Mouse (Mus musculus): ENCODE measurements around the gene Syn3. TPM values are rescaled to one million over a fixed set of nuclear protein-coding genes. Genes with fewer than 3 reads are reported as not detected.

Gene Syn3
- polyA plus RNA-seq, 1 experiment from 2014 or later, result 1.3 TPM

GRCm38 (mm10) chr10:86416806-86417205, 81.9 kb downstream of the Syn3 start:
- Histone ChIP-seq H3K36me3 (ENCODE audit: control insufficient read depth, insufficient read depth, low read length) (no peaks in the 10 kb centered on the region), H3K27me3 (ENCODE audit: control insufficient read depth, insufficient read depth, low read length) (no peaks in the 10 kb centered on the region), H3K4me3 (ENCODE audit: low read depth, low read length) (no peak overlapping the region), H3K4me1 (replicated peaks; ENCODE audit: control insufficient read depth, insufficient read depth) (no peaks in the 10 kb centered on the region), H3K27ac (replicated peaks) (no peak overlapping the region), H3K9me3 (ENCODE audit: control insufficient read depth, low read length) (no peaks in the 10 kb centered on the region), H3K4me2 (replicated peaks; ENCODE audit: low read depth) (no peak overlapping the region), H3K9ac (ENCODE audit: low read length) (no peak overlapping the region)
- DNase-seq (ENCODE audit: low spot score) (no peak), ATAC-seq (ENCODE audit: low FRiP score, low TSS enrichment) (no peak)
- 67% methylated on average over 8 of the region's 8 CpGs for WGBS
- TF ChIP-seq EP300 (optimal IDR thresholded peaks at IDR 0.05), result no peak
- no peak for TF ChIP-seq CTCF (IDR thresholded peaks at IDR 0.05; ENCODE audit: low read depth)

- 84% methylated on average over 6 of the region's 6 CpGs for WGBS
- TF ChIP-seq CTCF (IDR thresholded peaks at IDR 0.05; ENCODE audit: low read depth) (no peak), EP300 (optimal IDR thresholded peaks at IDR 0.05) (no peak)
- no peak overlapping the region for H3K9ac ChIP-seq (ENCODE audit: low read length)
- no peak overlapping the region for H3K4me2 ChIP-seq (replicated peaks; ENCODE audit: low read depth)
- no peaks in the 10 kb centered on the region for H3K9me3 ChIP-seq (ENCODE audit: control insufficient read depth, low read length)
- H3K4me3 ChIP-seq (ENCODE audit: low read depth, low read length), result no peak overlapping the region
- ATAC-seq (ENCODE audit: low FRiP score, low TSS enrichment), result no peak
- DNase-seq (ENCODE audit: low spot score), result no peak
- no peaks in the 10 kb centered on the region for H3K4me1 ChIP-seq (replicated peaks; ENCODE audit: control insufficient read depth, insufficient read depth)
- no peaks in the 10 kb centered on the region for H3K27me3 ChIP-seq (ENCODE audit: control insufficient read depth, insufficient read depth, low read length)
- H3K27ac ChIP-seq (replicated peaks), result no peak overlapping the region
- H3K36me3 ChIP-seq (ENCODE audit: control insufficient read depth, insufficient read depth, low read length), result no peaks in the 10 kb centered on the region
Measured at GRCm38 (mm10) chr10:86410868-86411267, 87.8 kb downstream of the Syn3 start.

- H3K36me3 ChIP-seq (ENCODE audit: control insufficient read depth, insufficient read depth, low read length), result no peaks in the 10 kb centered on the region
- H3K4me3 ChIP-seq (ENCODE audit: low read depth, low read length), result no peak overlapping the region
- H3K9ac ChIP-seq (ENCODE audit: low read length), result no peak overlapping the region
- H3K9me3 ChIP-seq (ENCODE audit: control insufficient read depth, low read length), result no peaks in the 10 kb centered on the region
- H3K27ac ChIP-seq (replicated peaks), result no peak overlapping the region
- no peaks in the 10 kb centered on the region for H3K27me3 ChIP-seq (ENCODE audit: control insufficient read depth, insufficient read depth, low read length)
- no peak for DNase-seq (ENCODE audit: low spot score)
- no peak overlapping the region for H3K4me2 ChIP-seq (replicated peaks; ENCODE audit: low read depth)
- WGBS, result 50% methylated on average over 4 of the region's 4 CpGs
- ATAC-seq (ENCODE audit: low FRiP score, low TSS enrichment), result no peak
- no peak for TF ChIP-seq EP300 (optimal IDR thresholded peaks at IDR 0.05)
- TF ChIP-seq CTCF (IDR thresholded peaks at IDR 0.05; ENCODE audit: low read depth), result no peak
- H3K4me1 ChIP-seq (replicated peaks; ENCODE audit: control insufficient read depth, insufficient read depth), result no peaks in the 10 kb centered on the region
Measured at GRCm38 (mm10) chr10:86406952-86407351, 91.7 kb downstream of the Syn3 start.

- Histone ChIP-seq H3K9me3 (ENCODE audit: control insufficient read depth, low read length) (no peaks in the 10 kb centered on the region), H3K27ac (replicated peaks) (no peak overlapping the region), H3K27me3 (ENCODE audit: control insufficient read depth, insufficient read depth, low read length) (no peaks in the 10 kb centered on the region), H3K9ac (ENCODE audit: low read length) (no peak overlapping the region), H3K4me2 (replicated peaks; ENCODE audit: low read depth) (no peak overlapping the region), H3K4me3 (ENCODE audit: low read depth, low read length) (no peak overlapping the region), H3K4me1 (replicated peaks; ENCODE audit: control insufficient read depth, insufficient read depth) (no peaks in the 10 kb centered on the region), H3K36me3 (ENCODE audit: control insufficient read depth, insufficient read depth, low read length) (no peaks in the 10 kb centered on the region)
- TF ChIP-seq CTCF (IDR thresholded peaks at IDR 0.05; ENCODE audit: low read depth), result no peak
- TF ChIP-seq EP300 (optimal IDR thresholded peaks at IDR 0.05), result no peak
- ATAC-seq (ENCODE audit: low FRiP score, low TSS enrichment) (no peak), DNase-seq (ENCODE audit: low spot score) (no peak)
- 74% methylated on average over 2 of the region's 2 CpGs for WGBS
Measured at GRCm38 (mm10) chr10:86398347-86398720, 100.4 kb downstream of the Syn3 start.

DNA sequence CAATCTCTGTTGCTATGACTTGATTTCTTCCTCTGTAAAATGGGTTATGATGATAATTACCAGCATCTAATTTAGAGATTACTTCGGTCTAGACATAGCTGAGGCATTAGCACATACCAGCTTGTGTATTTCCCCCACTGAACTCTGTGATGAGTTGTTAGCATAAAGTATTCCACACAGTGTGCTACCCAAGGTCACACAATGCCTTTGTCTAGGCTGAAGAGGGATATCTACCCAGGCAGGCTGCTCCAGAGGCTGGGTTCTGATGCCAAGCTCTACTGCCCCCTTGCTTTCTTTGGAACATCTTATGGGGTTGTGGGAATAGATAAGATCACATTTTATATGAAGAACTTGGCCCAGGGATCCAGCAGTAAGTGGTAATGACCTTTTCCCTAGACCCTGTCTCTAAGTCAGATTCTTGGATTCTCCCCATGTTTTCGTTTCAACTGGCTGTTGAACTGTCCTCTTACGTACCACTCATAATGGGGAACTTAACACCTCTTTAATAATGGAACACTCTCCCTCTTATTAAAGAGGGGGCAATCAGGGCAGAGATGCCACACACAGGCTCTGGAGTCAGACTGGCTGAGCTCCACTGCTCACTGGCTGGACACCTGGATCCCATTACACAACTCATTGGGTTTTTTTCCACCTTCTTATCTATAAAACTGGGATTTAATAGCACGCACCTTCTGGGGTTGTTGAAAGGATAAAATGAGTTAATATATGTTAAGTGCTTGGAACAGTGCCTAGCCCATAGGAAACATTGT, 100.9 kb downstream of the Syn3 start:
- Histone ChIP-seq H3K4me1 (replicated peaks; ENCODE audit: control insufficient read depth, insufficient read depth) (no peaks in the 10 kb centered on the region), H3K4me2 (replicated peaks; ENCODE audit: low read depth) (no peak overlapping the region), H3K36me3 (ENCODE audit: control insufficient read depth, insufficient read depth, low read length) (no peaks in the 10 kb centered on the region), H3K27me3 (ENCODE audit: control insufficient read depth, insufficient read depth, low read length) (no peaks in the 10 kb centered on the region), H3K4me3 (ENCODE audit: low read depth, low read length) (no peak overlapping the region), H3K9me3 (ENCODE audit: control insufficient read depth, low read length) (no peaks in the 10 kb centered on the region), H3K27ac (replicated peaks) (no peak overlapping the region), H3K9ac (ENCODE audit: low read length) (no peak overlapping the region)
- no peak for DNase-seq (ENCODE audit: low spot score)
- no peak for ATAC-seq (ENCODE audit: low FRiP score, low TSS enrichment)
- 78% methylated on average over 4 of the region's 4 CpGs for WGBS
- TF ChIP-seq EP300 (optimal IDR thresholded peaks at IDR 0.05) (no peak), CTCF (IDR thresholded peaks at IDR 0.05; ENCODE audit: low read depth) (no peak)

DNA sequence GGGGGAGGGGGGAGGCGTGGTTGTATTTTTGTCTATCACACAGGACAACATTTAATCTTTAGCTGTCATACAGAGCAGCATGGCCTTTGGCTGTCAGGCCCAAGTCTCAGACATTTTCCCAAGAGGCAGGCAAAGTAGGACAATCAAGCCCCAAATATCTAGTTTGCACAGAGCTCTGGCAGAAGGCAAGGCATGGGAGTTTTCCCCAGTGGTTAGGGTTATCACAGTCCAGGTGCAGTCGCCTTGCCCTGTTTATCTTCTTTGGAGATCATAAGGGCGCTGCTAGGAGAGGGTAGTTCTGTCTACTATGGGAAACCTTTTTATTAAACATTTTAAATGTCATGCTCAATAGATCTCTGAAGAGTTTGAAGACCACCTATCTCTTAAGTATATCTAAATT, 106.3 kb downstream of the Syn3 start:
- Histone ChIP-seq H3K9ac (ENCODE audit: low read length) (no peak overlapping the region), H3K4me2 (replicated peaks; ENCODE audit: low read depth) (no peak overlapping the region), H3K36me3 (ENCODE audit: control insufficient read depth, insufficient read depth, low read length) (no peaks in the 10 kb centered on the region), H3K4me3 (ENCODE audit: low read depth, low read length) (no peak overlapping the region), H3K4me1 (replicated peaks; ENCODE audit: control insufficient read depth, insufficient read depth) (0 out of 2 replicates have a peak, but pooled peaks cover 2% of the 10 kb centered on the region), H3K9me3 (ENCODE audit: control insufficient read depth, low read length) (no peaks in the 10 kb centered on the region), H3K27ac (replicated peaks) (no peak overlapping the region), H3K27me3 (ENCODE audit: control insufficient read depth, insufficient read depth, low read length) (no peaks in the 10 kb centered on the region)
- ATAC-seq (ENCODE audit: low FRiP score, low TSS enrichment), result no peak
- DNase-seq (ENCODE audit: low spot score), result no peak
- TF ChIP-seq EP300 (optimal IDR thresholded peaks at IDR 0.05) (no peak), CTCF (IDR thresholded peaks at IDR 0.05; ENCODE audit: low read depth) (no peak)
- WGBS, result 78% methylated on average over 3 of the region's 3 CpGs
